Mouse (Mus musculus): ENCODE measurements around the gene Rap1a. TPM values are rescaled to one million over a fixed set of nuclear protein-coding genes. Genes with fewer than 3 reads are reported as not detected.

Rap1a gene
- polyA plus RNA-seq, 1 experiment from 2014 or later: 83.1 TPM

- H3K27me3 ChIP-seq: peaks cover 36% of the 10 kb centered on the region
- no peak overlapping the region for H3K4me2 ChIP-seq
- H3K9me3 ChIP-seq: no peaks in the 10 kb centered on the region
- WGBS: 81% methylated on average over 1 of the region's 1 CpGs
- H3K4me3 ChIP-seq: no peak overlapping the region
- ATAC-seq (ENCODE audit: insufficient number of reproducible peaks, insufficient read depth, low FRiP score, low TSS enrichment, low read depth): no peak
- no peak overlapping the region for H3K27ac ChIP-seq
- H3K9ac ChIP-seq: no peak overlapping the region
- peaks cover 10% of the 10 kb centered on the region for H3K4me1 ChIP-seq
- no peaks in the 10 kb centered on the region for H3K36me3 ChIP-seq
Observed at GRCm38 (mm10) chr3:105698311-105698710, 102.8 kb downstream of the Rap1a start.

- Histone ChIP-seq H3K4me3 (no peak overlapping the region), H3K4me1 (peaks cover 10% of the 10 kb centered on the region), H3K9me3 (no peaks in the 10 kb centered on the region), H3K27ac (no peak overlapping the region), H3K36me3 (no peaks in the 10 kb centered on the region), H3K4me2 (no peak overlapping the region), H3K9ac (no peak overlapping the region), H3K27me3 (peaks cover 32% of the 10 kb centered on the region)
- no peak for ATAC-seq (ENCODE audit: insufficient number of reproducible peaks, insufficient read depth, low FRiP score, low TSS enrichment, low read depth)
- 74% methylated on average over 5 of the region's 5 CpGs for WGBS
Observed at GRCm38 (mm10) chr3:105697148-105697441, 104.0 kb downstream of the Rap1a start.

GRCm38 (mm10) chr3:105696387-105697147 lies 104.6 kb downstream of the Rap1a start:
- Histone ChIP-seq H3K4me2 (peak overlapping the region; percentile 46), H3K9ac (peak overlapping the region; percentile 38; the same call in 1 of the 2 replicates), H3K27ac (no peak overlapping the region), H3K27me3 (peaks cover 27% of the 10 kb centered on the region), H3K9me3 (no peaks in the 10 kb centered on the region), H3K36me3 (no peaks in the 10 kb centered on the region), H3K4me3 (no peak overlapping the region), H3K4me1 (peaks cover 10% of the 10 kb centered on the region)
- 66% methylated on average over 17 of the region's 17 CpGs for WGBS
- no peak for ATAC-seq (ENCODE audit: insufficient number of reproducible peaks, insufficient read depth, low FRiP score, low TSS enrichment, low read depth)

- 25% methylated on average over 20 of the region's 20 CpGs for WGBS
- Histone ChIP-seq H3K4me1 (peaks cover 10% of the 10 kb centered on the region), H3K27me3 (peaks cover 27% of the 10 kb centered on the region), H3K4me3 (peak overlapping the region; percentile 5), H3K9ac (peak overlapping the region; percentile 38; the same call in 1 of the 2 replicates), H3K9me3 (no peaks in the 10 kb centered on the region), H3K36me3 (no peaks in the 10 kb centered on the region), H3K27ac (no peak overlapping the region), H3K4me2 (peak overlapping the region; percentile 46)
- no peak for ATAC-seq (ENCODE audit: insufficient number of reproducible peaks, insufficient read depth, low FRiP score, low TSS enrichment, low read depth)
Observed at GRCm38 (mm10) chr3:105695476-105696386, 105.4 kb downstream of the Rap1a start.

GRCm38 (mm10) chr3:105693327-105694080 lies 107.6 kb downstream of the Rap1a start:
- Histone ChIP-seq H3K4me1 (peaks cover 10% of the 10 kb centered on the region), H3K4me2 (no peak overlapping the region), H3K9me3 (no peaks in the 10 kb centered on the region), H3K4me3 (no peak overlapping the region), H3K9ac (no peak overlapping the region), H3K27ac (no peak overlapping the region), H3K36me3 (no peaks in the 10 kb centered on the region), H3K27me3 (peaks cover 27% of the 10 kb centered on the region)
- WGBS: 74% methylated on average over 14 of the region's 14 CpGs
- no peak for ATAC-seq (ENCODE audit: insufficient number of reproducible peaks, insufficient read depth, low FRiP score, low TSS enrichment, low read depth)

GRCm38 (mm10) chr3:105688536-105688935 lies 112.6 kb downstream of the Rap1a start:
- no peak for ATAC-seq (ENCODE audit: insufficient number of reproducible peaks, insufficient read depth, low FRiP score, low TSS enrichment, low read depth)
- Histone ChIP-seq H3K4me2 (no peak overlapping the region), H3K9ac (no peak overlapping the region), H3K9me3 (no peaks in the 10 kb centered on the region), H3K27ac (no peak overlapping the region), H3K36me3 (peaks cover 13% of the 10 kb centered on the region), H3K27me3 (peaks cover 6% of the 10 kb centered on the region), H3K4me3 (no peak overlapping the region), H3K4me1 (peaks cover 7% of the 10 kb centered on the region)
- WGBS: 84% methylated on average over 2 of the region's 2 CpGs

GRCm38 (mm10) chr3:105687324-105688060 lies 113.6 kb downstream of the Rap1a start, which contains the start of gene Ddx20:
TSS of gene Ddx20 (minus strand) at chr3:105687574.
- Histone ChIP-seq H3K4me2 (peak within 1 kb of the TSS; percentile 68), H3K9me3 (no peaks in the 10 kb centered on the region), H3K27ac (peak within 1 kb of the TSS; percentile 80), H3K4me1 (peaks cover 7% of the 10 kb centered on the region), H3K4me3 (peak within 1 kb of the TSS; percentile 96), H3K9ac (peak within 1 kb of the TSS; percentile 95), H3K36me3 (peaks cover 23% of the 10 kb centered on the region), H3K27me3 (no peaks in the 10 kb centered on the region)
- ATAC-seq (ENCODE audit: insufficient number of reproducible peaks, insufficient read depth, low FRiP score, low TSS enrichment, low read depth): peak; percentile 95
- under 1% methylated on average over 72 of the region's 72 CpGs for WGBS

GRCm38 (mm10) chr3:105686394-105687323 lies 114.5 kb downstream of the Rap1a start:
- no peak for ATAC-seq (ENCODE audit: insufficient number of reproducible peaks, insufficient read depth, low FRiP score, low TSS enrichment, low read depth)
- 7% methylated on average over 60 of the region's 60 CpGs for WGBS
- no peaks in the 10 kb centered on the region for H3K9me3 ChIP-seq
- H3K27ac ChIP-seq: peak overlapping the region; percentile 80
- H3K4me2 ChIP-seq: peak overlapping the region; percentile 68
- peaks cover 7% of the 10 kb centered on the region for H3K4me1 ChIP-seq
- H3K9ac ChIP-seq: peak overlapping the region; percentile 95
- H3K4me3 ChIP-seq: peak overlapping the region; percentile 96
- peaks cover 29% of the 10 kb centered on the region for H3K36me3 ChIP-seq
- H3K27me3 ChIP-seq: no peaks in the 10 kb centered on the region

- H3K36me3 ChIP-seq: peaks cover 67% of the 10 kb centered on the region
- WGBS: 90% methylated on average over 7 of the region's 7 CpGs
- no peak for ATAC-seq (ENCODE audit: insufficient number of reproducible peaks, insufficient read depth, low FRiP score, low TSS enrichment, low read depth)
Observed at GRCm38 (mm10) chr3:105680346-105680745, 120.8 kb downstream of the Rap1a start.

More at GRCm38 (mm10) chr3:105680346-105680745, 120.8 kb downstream of the Rap1a start:
- Histone ChIP-seq H3K9ac (no peak overlapping the region), H3K27ac (no peak overlapping the region), H3K4me1 (no peaks in the 10 kb centered on the region), H3K4me2 (no peak overlapping the region), H3K27me3 (no peaks in the 10 kb centered on the region), H3K4me3 (no peak overlapping the region), H3K9me3 (no peaks in the 10 kb centered on the region)
